Mouse (Mus musculus) embryonic facial prominence, embryonic 10.5 days (tissue): ENCODE results near the gene Supt3. TPM values are rescaled to one million over a fixed set of nuclear protein-coding genes. Genes with fewer than 3 reads are reported as not detected.
A peak's percentile ranks its signal among the peaks of the same experiment; 100 is the strongest.

ENCODE experiments used
- DNase-seq: peaks from one replicate; pipeline ENCODE4 v3.0.0-alpha.2; 2017; ENCODE audit warnings: low spot score
- H3K27ac ChIP-seq: fragments of 300-500 bp; sonication (generic); replicated peaks from 2 replicates; pipeline ENCODE4 v1.5.1; 2016; ENCODE audit warnings: mild to moderate bottlenecking
- H3K27me3 ChIP-seq: fragments of 300-500 bp; sonication (generic); replicated peaks from 2 replicates; pipeline ENCODE4 v1.6.1; 2016; ENCODE audit warnings: low read depth, mild to moderate bottlenecking; ENCODE audit not compliant: poor library complexity, severe bottlenecking
- H3K36me3 ChIP-seq: fragments of 300-500 bp; sonication (generic); replicated peaks from 2 replicates; pipeline ENCODE4 v1.6.1; 2016; ENCODE audit warnings: mild to moderate bottlenecking, moderate library complexity
- H3K4me1 ChIP-seq: fragments of 300-500 bp; sonication (generic); 2 replicates; pipeline ENCODE4 v1.6.1; 2016
- H3K4me3 ChIP-seq: fragments of 300-500 bp; sonication (generic); 2 replicates; pipeline ENCODE4 v1.5.1; 2016; ENCODE audit warnings: mild to moderate bottlenecking, moderate library complexity
- H3K9me3 ChIP-seq: fragments of 300-500 bp; sonication (generic); 2 replicates; pipeline ENCODE4 v1.6.1; 2016; ENCODE audit warnings: mild to moderate bottlenecking
- WGBS: fragments of 180-500 bp; shearing (Covaris S2); methylation state at CpG from one replicate; pipeline ENCODE4 v1.1.7; 2016; 5-methylcytosine and 5-hydroxymethylcytosine counted together
- polyA plus RNA-seq: library from polyadenylated mRNA; unstranded; fragments of >200 nt; fragmentation: Nextera tagmentation; extraction: Ambion mirVana; gene quantifications from 2 replicates; pipeline ENCODE4 v1.2.1, GENCODE M21; 2016

The Supt3 gene
- polyA plus RNA-seq, 1 experiment from 2014 or later = 27.5 TPM

DNA sequence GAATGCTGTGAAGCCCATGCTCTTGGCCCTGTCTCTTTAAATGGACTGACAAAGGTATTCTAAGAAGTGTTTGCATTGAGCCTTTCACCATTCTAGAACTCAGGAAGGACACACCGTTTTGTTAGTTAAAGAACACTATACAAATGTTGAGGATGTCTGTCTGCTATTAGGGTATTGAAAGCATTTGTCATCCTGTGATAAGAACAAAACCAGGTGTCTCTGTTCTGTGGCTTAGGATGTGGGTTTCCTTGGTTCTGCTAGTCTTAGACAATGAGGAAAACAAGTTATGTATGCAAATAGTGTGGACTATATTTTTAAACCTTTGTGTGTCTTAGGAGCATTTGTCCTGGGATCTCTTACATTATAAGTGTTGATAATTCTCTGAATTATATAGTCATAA is 116.6 kb downstream of the Supt3 start:
- H3K4me3 ChIP-seq = no peak overlapping the region
- no peaks in the 10 kb centered on the region for H3K36me3 ChIP-seq
- no peaks in the 10 kb centered on the region for H3K9me3 ChIP-seq
- no peaks in the 10 kb centered on the region for H3K4me1 ChIP-seq
- no peak for DNase-seq
- 66% methylated on average over 1 of the region's 1 CpGs for WGBS
- H3K27ac ChIP-seq = no peak overlapping the region
- no peaks in the 10 kb centered on the region for H3K27me3 ChIP-seq

DNA sequence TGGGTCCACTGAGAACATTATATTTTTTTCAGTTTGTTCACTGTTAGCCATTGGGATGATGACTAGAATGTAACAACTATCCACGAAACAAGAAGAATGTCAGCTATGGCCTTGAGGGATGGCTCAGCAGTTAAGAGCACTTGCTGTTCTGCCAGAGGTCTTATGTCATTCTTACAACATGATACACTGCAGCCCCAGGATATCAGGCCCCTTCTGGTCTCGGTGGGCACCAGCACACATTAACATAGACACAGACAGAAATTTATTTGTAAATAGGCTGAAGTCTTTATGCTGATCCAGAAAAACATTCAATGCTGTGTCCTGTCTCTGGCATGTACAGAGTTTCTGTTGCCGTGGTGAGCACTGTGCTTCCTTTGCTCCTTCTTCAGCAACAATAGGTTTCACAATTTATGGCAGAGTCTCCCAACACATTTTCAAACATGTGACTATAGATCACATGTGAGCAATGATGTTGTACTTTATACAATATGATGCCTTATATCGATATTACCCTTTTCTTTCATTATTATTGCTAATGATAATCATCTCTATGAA is 166.7 kb downstream of the Supt3 start:
- Histone ChIP-seq H3K4me3 (no peak overlapping the region), H3K27ac (no peak overlapping the region), H3K27me3 (no peaks in the 10 kb centered on the region), H3K9me3 (no peaks in the 10 kb centered on the region), H3K36me3 (no peaks in the 10 kb centered on the region), H3K4me1 (no peaks in the 10 kb centered on the region)
- WGBS = 82% methylated on average over 4 of the region's 4 CpGs
- DNase-seq = no peak

DNA sequence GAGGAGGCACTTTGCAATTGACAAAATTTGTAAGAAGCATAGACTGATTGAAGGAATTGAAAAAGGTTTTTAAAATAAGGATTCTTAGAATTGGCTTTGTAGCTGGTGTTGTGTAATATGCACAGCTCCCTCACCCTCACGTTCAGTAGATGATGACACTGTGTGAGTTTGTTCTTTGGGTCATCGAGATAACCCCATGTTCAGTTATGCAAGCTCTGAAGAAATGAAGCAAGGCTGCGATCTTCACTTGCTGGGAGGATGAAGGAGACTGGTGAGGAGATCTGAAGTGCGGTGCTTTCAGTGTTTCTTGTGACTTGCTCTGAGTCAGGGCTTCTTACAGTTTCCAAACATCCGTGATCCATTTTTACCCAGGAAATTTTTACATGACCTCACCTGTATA is 168.4 kb downstream of the Supt3 start:
- Histone ChIP-seq H3K27ac (no peak overlapping the region), H3K4me3 (no peak overlapping the region), H3K9me3 (no peaks in the 10 kb centered on the region), H3K4me1 (no peaks in the 10 kb centered on the region), H3K27me3 (no peaks in the 10 kb centered on the region), H3K36me3 (no peaks in the 10 kb centered on the region)
- no peak for DNase-seq
- 91% methylated on average over 5 of the region's 5 CpGs for WGBS

DNA sequence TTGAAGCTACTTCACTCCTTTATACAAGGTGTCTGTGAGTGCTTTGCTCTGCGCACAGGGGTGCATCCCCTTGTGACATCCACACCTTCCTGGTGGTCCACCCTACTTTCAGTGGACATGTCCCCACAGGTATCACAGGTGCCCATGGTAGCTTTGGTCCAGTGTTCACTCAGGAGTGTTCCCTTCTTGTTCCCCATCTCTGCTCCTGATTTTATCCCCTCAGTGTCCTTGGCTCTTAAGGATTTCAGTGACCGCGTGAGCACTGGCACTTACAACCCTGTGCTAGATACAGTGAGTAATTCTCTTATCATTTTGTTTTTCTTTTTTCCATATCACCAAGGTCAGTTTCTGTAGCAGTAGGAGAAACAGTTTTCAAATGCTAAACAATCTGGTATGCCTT is 171.4 kb downstream of the Supt3 start:
- no peaks in the 10 kb centered on the region for H3K36me3 ChIP-seq
- WGBS = 95% methylated on average over 3 of the region's 3 CpGs
- DNase-seq = no peak
- H3K4me3 ChIP-seq = no peak overlapping the region
- no peaks in the 10 kb centered on the region for H3K9me3 ChIP-seq
- no peaks in the 10 kb centered on the region for H3K4me1 ChIP-seq
- no peak overlapping the region for H3K27ac ChIP-seq
- no peaks in the 10 kb centered on the region for H3K27me3 ChIP-seq

DNA sequence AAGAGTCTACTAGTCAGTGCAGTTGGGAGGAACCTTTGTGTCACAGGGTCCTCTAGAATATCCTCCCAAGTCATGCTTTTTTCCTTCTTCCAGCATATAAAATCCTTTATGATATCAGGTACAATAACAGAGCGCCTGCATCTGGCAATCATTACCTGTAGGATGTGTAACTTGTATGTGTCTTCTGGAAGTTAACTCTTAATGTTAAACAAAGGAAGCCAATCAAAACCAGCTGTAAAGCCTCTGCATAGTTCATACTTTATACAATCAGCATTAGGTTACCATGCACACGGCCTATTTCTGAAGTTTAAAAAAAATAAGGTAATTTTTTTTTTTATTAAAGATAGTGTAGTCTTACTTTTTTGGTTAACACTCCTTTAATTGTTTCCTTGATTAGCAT is 179.7 kb downstream of the Supt3 start:
- no peak for DNase-seq

DNA sequence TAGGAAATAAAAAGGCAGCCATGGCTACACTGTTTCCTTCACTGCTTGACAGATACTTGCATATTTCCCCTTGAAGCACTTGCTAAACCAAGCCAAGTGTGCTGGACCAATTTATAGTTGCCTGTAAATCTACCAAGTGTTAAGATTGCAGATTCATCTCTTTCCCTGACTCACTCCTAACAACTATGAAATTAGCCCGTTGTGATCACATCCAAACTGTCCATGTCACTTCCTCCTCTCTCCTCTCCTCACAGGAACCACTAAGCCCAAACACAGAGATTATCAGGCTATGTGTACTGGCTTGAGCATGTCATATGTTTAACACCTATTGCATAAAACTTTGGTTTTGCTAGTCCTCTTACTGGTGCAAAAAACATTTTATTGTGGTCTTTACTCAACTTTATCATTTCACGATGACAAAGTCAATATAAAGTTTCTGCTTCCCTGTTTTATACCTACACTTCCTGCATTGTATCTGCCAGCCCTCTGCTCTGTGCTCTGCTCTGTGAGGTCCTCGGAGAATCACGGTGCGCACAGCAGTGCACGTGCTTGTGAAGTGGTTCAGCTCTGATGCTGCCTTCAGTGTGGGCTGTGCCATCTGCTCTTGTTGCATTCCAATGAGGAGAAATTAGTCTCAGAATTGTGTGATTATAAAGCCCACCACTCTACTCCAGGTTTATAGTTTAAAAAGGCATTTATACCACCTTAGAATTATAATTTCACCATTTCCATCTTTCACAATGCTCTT is 186.3 kb downstream of the Supt3 start:
- H3K27me3 ChIP-seq = no peaks in the 10 kb centered on the region
- H3K4me1 ChIP-seq = no peaks in the 10 kb centered on the region
- H3K36me3 ChIP-seq = no peaks in the 10 kb centered on the region
- no peak overlapping the region for H3K27ac ChIP-seq
- DNase-seq = no peak
- WGBS = 85% methylated on average over 6 of the region's 6 CpGs
- H3K9me3 ChIP-seq = no peaks in the 10 kb centered on the region
- H3K4me3 ChIP-seq = no peak overlapping the region

More for the DNA sequence above, 179.7 kb downstream of the Supt3 start:
- Histone ChIP-seq H3K27ac (peak overlapping the region; percentile 52; the same call in 1 of the 2 replicates), H3K9me3 (no peaks in the 10 kb centered on the region), H3K4me1 (peaks cover 11% of the 10 kb centered on the region), H3K27me3 (no peaks in the 10 kb centered on the region), H3K4me3 (no peak overlapping the region), H3K36me3 (no peaks in the 10 kb centered on the region)
- WGBS = 64% methylated on average over 2 of the region's 2 CpGs

DNA sequence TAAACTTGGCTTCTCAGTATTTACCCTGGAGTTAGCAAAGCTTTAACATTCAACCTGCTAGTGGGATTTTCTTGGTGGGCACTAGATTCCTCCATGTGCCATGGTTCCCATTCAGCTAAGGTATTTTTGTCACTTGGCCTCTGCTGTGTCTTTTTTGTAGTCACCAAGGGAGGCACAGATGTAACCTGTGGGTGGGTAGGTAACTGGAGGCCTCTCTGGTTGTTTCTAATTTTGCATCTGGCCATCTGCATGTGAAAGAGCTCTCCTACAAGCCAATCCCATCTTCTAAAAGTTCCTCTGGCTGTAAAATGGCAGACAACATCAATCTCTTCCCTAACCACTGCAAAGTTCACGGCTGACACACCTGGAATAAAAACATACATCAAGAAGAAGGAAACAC is 190.2 kb downstream of the Supt3 start:
- H3K9me3 ChIP-seq = no peaks in the 10 kb centered on the region
- H3K4me1 ChIP-seq = peaks cover 6% of the 10 kb centered on the region; the same call in 1 of the 2 replicates
- no peaks in the 10 kb centered on the region for H3K36me3 ChIP-seq
- DNase-seq = no peak
- H3K27ac ChIP-seq = no peak overlapping the region
- WGBS = 92% methylated on average over 1 of the region's 1 CpGs
- no peak overlapping the region for H3K4me3 ChIP-seq
- no peaks in the 10 kb centered on the region for H3K27me3 ChIP-seq

DNA sequence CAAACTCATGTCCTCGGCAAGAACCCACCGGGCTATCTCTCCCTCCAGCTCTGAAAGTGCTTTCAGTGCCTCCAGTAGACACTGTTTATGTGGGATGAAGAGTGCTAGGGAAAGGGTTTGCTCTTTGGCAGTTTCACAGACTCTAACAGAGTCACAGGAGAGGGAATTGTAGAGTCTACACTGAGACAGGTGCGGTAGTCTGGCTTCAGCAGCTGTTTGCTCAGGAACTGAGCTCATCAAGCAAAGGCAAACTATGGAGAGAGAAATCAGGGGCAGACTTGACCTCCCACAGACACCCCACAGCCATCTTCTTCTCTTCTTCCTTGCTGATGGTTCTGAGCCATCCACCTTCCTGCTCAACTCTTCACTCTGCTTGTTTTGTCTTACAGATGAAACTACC is 193.3 kb downstream of the Supt3 start:
- Histone ChIP-seq H3K36me3 (no peaks in the 10 kb centered on the region), H3K27me3 (no peaks in the 10 kb centered on the region)
- 93% methylated on average over 3 of the region's 3 CpGs for WGBS

DNA sequence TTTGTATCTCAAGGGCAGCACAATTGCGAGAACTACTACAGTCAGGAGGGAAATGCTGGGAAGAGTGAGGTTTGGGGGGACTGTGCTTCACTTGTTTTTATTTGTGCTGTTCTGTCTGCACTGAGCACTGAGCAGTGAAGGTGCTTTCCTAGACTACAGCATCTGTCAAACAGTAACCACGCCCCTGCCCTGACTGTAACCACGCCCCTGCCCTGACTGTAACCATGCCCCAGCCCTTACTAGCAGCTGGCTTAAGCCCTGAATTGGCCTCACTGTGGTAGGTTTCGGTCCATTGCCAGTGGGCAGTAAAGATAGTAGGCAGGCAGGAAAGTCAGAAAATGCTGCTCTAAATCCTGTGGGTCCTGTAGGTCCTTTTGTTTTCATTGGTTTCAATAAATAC is 196.5 kb downstream of the Supt3 start:
- Histone ChIP-seq H3K9me3 (no peaks in the 10 kb centered on the region), H3K27ac (no peak overlapping the region), H3K4me3 (no peak overlapping the region), H3K4me1 (peaks cover 8% of the 10 kb centered on the region; the same call in 1 of the 2 replicates), H3K27me3 (no peaks in the 10 kb centered on the region), H3K36me3 (no peaks in the 10 kb centered on the region)
- no peak for DNase-seq
- 57% methylated on average over 4 of the region's 4 CpGs for WGBS

More for the DNA sequence above, 193.3 kb downstream of the Supt3 start:
- Histone ChIP-seq H3K27ac (no peak overlapping the region), H3K4me3 (no peak overlapping the region), H3K9me3 (no peaks in the 10 kb centered on the region), H3K4me1 (peaks cover 8% of the 10 kb centered on the region; the same call in 1 of the 2 replicates)
- DNase-seq = no peak

DNA sequence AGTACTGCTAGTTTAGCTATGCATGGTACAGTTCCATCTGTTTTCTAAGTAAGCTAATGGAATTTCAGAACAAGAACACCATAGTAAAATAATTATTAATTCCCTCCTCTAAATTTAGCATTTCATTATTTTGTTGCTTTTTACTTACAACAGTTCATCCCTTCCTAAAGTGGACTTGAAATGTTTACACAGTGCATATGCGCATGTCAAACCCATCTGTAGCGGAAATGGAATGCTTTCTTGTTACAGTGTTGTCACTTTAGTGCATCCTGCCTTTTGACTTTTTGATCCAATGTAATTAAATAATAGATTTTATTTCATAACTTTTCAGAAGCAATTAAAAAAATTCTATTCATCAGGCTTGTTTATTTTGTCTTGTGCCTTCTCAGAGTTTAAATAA is 200.7 kb downstream of the Supt3 start:
- Histone ChIP-seq H3K27ac (no peak overlapping the region), H3K4me3 (no peak overlapping the region), H3K36me3 (no peaks in the 10 kb centered on the region), H3K4me1 (0 out of 2 replicates have a peak, but pooled peaks cover 2% of the 10 kb centered on the region), H3K9me3 (no peaks in the 10 kb centered on the region), H3K27me3 (no peaks in the 10 kb centered on the region)
- no peak for DNase-seq
- WGBS = 92% methylated on average over 2 of the region's 2 CpGs

DNA sequence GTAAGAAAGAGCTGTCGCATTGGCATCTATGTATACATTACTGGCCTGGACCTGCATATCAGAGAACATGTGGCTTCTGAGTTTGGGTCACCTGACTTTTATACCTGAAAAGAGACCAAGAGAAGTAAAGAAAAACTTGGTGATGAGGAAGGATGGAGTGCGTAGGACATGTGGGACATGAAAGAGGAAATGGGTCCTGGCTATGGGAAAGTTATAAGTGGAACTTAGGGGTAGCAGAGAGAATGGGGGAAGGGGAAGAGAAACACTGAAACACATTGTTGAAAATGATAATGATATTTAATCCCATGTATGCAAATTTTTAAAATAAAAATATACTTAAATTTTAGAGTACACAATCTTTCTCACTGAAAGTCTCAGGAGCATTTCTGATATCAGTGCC is 211.0 kb downstream of the Supt3 start:
- no peaks in the 10 kb centered on the region for H3K36me3 ChIP-seq
- 94% methylated on average over 2 of the region's 2 CpGs for WGBS
- no peak for DNase-seq

DNA sequence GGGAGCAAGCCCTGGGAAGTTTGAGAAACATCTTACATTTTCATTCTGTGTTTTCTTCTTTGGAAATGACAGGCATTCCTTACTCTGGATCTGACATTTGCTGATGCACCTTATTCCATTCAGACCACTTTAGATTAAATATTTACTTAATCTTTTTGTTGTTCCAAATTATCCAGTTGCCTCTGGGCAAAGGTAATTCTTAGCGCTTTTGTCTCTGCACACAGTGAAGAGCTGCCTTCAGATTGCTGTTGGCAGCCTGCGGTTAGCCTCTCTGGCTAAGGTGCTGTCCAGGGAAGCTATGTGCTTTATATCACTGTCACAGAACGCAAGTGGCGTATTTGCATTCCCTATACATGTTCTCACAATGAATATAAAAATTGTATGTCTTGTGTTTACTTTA is 226.4 kb downstream of the Supt3 start:
- Histone ChIP-seq H3K9me3 (no peaks in the 10 kb centered on the region), H3K36me3 (no peaks in the 10 kb centered on the region), H3K4me1 (peaks cover 17% of the 10 kb centered on the region), H3K27me3 (no peaks in the 10 kb centered on the region), H3K4me3 (no peak overlapping the region), H3K27ac (no peak overlapping the region)
- DNase-seq = no peak
- WGBS = 89% methylated on average over 4 of the region's 4 CpGs

More for the DNA sequence above, 211.0 kb downstream of the Supt3 start:
- Histone ChIP-seq H3K4me3 (no peak overlapping the region), H3K27ac (no peak overlapping the region), H3K4me1 (peaks cover 12% of the 10 kb centered on the region; the same call in 1 of the 2 replicates), H3K27me3 (no peaks in the 10 kb centered on the region), H3K9me3 (no peaks in the 10 kb centered on the region)

DNA sequence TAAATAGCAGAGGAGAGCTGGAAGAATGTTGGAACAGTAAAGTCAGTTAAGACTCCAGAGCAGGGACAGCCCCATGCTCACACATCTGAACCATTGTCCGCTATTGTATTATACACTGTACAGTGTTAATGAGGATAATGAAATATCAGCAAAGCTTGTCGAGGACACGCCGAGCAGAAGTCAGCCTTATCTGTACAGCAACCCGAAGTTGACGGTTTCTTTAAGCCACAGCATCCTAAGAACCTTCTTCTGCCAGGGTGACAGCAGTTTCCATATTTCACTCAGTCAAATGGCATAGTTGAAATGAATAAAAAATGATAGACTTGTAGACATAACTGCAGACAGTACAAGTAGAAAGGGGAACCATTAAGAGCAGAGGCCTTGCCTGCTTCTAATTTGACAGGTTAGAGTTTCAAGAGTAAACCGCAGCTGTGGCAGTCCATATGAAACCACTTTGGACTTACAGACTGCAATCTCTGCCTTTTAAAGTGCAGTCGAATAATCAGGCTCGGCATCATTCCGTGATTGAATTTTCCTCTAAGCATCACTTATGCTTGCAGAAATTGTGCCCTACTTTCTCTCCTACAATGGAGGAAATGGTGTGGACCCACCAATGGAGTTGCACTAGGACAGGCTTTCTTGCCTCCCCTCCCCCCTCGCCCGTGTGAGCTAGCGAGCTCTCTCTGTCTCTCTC is 227.7 kb downstream of the Supt3 start:
- Histone ChIP-seq H3K27ac (peak overlapping the region; percentile 51; the same call in 1 of the 2 replicates), H3K4me1 (peaks cover 17% of the 10 kb centered on the region), H3K36me3 (no peaks in the 10 kb centered on the region), H3K27me3 (no peaks in the 10 kb centered on the region), H3K4me3 (no peak overlapping the region), H3K9me3 (no peaks in the 10 kb centered on the region)
- 76% methylated on average over 13 of the region's 13 CpGs for WGBS
- peak; percentile 40 for DNase-seq
